Mouse (Mus musculus) activated CD4-positive, CD25-positive, alpha-beta regulatory T cell, adult 4 months (primary cell): Measurements from ENCODE around the gene Mettl23. TPM values are rescaled to one million over a fixed set of nuclear protein-coding genes. Genes with fewer than 3 reads are reported as not detected.
A peak's percentile ranks its signal among the peaks of the same experiment; 100 is the strongest.
"Not testable (repeated sequence)": the region's sequence is repeated elsewhere in the genome, so short reads cannot be mapped to it uniquely, and the experiment has no call there.

Source experiments
- ATAC-seq: one replicate; pipeline ENCODE4 v1.8.0; 2017
- polyA plus RNA-seq, 2 experiments: library from polyadenylated mRNA; unstranded; fragments of 100-300 nt; shearing (Covaris generic); gene quantifications; one replicate each; pipeline ENCODE4 v1.2.1; 2017

Gene Mettl23
- polyA plus RNA-seq, 2 experiments from 2014 or later: 105 to 149 TPM

DNA sequence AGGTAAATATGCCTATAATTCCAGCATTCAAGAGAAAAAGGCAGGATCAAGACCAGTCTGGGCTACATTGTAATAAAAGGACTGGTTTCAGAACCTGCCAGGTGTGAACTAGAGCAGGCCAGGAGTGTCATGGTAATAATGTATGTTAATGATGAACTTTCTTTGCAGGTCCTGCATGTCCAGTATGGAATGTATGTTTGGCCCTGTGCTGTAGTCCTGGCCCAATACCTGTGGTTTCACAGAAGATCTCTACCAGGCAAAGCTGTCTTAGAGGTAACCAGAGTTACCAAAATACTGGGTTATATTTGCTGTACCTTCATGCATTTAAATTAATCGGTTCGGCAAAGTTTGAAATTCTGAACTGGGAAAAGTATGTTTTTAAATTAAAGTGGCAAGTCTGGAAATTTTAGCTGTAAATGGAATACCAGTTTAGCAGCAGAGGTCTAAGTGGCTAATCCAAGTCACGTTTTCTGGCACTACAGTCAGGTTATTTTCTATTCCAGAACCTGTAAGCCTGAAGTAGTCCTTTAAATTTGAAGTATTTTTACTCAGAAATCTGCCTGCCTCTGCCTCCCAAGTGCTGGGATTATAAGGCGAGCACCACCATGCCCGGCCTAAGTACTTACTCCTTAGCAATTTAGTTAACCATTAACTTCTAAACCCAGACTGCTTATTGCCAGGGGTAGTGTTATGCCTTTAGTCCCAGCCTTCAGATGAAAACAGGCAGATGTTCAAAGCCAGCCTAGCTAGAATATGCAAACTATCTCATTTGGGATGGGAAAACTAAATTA lies 5.2 kb downstream of the Mettl23 start:
- ATAC-seq: no peak

DNA sequence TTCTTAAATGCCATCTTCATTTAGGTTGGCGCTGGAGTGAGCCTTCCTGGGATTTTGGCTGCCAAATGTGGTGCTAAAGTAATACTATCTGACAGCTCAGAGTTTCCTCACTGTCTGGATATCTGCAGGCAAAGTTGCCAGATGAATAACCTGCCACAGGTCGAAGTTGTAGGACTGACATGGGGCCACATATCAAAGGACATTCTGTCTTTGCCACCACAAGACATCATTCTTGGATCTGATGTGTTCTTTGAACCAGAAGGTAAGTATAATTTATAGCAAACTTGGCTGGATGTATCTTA lies 5.8 kb downstream of the Mettl23 start:
- ATAC-seq: not testable (repeated sequence)

DNA sequence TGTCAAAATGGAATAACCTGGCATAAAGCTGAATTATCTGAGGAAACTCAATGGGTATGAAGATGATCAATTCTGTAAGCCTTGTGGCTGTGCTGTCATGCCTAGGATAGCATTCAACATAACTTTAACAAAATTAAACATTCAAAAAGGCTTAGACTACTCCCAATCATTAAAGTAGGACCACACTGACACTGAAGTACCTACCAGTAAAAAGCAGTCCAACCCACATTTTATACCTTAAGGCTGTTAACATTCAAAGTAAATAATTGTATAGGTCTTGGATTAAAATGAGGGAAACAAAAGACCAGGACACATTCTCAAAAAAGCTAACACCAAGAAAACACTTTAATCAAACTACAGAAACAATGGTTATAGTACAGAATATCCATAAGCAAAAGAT lies 6.5 kb downstream of the Mettl23 start:
- ATAC-seq: no peak

DNA sequence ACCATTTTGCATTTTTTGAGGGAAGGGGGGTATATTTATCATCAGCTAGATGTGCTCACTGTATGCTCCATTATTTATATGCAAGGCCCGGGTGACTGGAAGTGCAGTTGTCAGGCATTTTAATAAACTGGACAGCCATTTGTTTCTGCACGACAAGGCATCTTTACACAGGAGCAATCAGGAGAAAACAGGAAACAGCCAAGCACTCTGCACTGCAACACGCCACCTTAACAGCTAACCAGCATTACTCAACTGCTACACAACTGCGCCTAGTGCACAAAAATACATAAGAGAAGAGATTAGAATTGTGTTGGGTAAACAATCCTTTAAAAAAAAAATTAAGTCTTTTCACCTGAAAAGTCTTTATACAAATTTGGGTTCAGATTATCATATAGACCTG lies 7.0 kb downstream of the Mettl23 start:
- ATAC-seq: no peak

GRCm38 (mm10) chr11:116850833-116851477 lies 7.9 kb downstream of the Mettl23 start:
- no peak for ATAC-seq

DNA sequence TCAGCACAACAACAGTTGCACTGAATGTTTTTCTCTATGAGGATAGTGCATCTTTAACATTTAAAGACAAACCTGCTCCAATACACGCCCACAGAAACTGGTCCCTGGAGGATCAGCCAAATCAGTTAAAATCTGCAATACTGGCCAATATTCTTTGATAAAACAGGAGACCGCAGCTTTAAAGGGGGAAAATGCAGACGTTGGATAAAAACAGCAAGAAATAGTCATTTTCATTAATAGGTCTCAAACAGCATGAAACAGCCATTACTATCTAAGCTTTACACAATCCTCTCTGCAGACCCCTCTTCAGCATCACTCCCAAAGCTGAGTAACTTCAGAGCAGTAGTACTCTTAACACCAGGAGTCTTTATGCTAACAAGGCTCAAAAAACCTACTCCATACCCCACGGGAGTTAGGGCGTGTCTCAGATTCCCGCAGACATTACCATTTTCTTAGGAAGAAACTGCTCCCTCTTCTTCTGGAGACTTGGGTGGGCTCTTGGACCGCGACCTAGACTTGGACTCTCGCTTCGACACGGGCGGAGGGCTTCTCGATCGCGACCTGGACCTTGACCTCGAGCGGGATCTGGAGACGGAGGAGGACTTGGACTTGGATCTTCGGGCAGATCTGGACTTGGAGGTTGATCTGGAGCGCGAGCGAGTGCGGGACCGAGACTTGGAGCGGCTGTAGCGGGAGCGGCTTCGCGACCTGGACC lies 8.7 kb downstream of the Mettl23 start:
- ATAC-seq: no peak

DNA sequence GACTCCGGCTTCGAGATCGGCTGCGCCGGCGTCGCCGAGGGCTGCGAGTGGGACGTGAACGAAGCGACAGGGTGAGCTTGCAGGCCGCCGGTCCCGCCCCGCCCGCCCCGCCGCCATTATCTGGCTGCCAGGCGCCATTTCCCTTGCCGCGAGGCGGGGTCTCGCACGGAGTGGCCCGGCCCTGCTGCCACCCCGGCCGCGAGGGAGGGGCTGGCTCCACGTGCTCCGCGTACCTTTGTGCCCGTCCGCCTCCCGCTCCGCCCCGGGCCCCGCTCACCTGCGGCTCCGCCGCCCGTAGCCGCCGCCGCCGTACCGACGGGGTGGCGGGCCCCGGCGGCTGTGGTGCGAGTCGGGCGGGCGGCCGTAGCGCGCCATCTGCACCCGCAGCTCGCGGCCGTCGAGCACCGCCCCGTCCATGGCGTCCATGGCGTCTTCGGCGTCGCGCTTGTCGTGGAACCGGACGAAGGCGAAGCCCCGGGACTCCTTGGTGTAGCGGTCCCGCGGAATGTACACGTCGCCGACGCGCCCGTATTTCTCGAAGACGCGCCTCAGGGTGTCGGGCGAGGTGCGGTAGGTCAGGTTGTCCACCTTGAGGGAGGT lies 9.3 kb downstream of the Mettl23 start, which contains the start of gene Mfsd11:
Gene Mfsd11, plus strand, starts transcription at position 150 of the 600 bp plus-strand sequence.
- ATAC-seq: peak; percentile 47

- peak; percentile 62 for ATAC-seq
These were observed 9.9 kb downstream of the Mettl23 start, which contains the start of gene Srsf2 for GRCm38 (mm10) chr11:116852891-116853511. Gene Srsf2 (minus strand): TSS chr11:116853094.

GRCm38 (mm10) chr11:116853512-116853928 lies 10.4 kb downstream of the Mettl23 start:
- ATAC-seq: peak; percentile 69

DNA sequence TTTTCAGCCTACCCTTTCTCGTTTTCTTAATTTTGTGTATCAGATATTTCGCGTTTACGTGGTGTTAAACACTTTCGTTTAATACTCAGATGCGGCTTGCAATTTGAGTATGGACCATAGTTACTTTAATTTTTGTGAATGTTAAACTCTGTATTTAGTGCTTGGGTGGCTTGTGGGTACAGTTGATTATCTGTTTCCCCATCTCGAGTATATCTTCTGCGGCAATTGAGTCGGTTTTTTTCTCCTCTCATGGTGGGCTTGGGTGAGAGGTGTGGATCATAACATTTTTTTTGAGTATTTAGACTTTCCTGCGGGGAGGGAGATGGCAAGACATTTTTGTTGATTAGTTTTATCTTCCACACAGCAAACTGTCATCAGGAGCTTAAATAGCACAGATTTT lies 11.2 kb downstream of the Mettl23 start:
- ATAC-seq: no peak

DNA sequence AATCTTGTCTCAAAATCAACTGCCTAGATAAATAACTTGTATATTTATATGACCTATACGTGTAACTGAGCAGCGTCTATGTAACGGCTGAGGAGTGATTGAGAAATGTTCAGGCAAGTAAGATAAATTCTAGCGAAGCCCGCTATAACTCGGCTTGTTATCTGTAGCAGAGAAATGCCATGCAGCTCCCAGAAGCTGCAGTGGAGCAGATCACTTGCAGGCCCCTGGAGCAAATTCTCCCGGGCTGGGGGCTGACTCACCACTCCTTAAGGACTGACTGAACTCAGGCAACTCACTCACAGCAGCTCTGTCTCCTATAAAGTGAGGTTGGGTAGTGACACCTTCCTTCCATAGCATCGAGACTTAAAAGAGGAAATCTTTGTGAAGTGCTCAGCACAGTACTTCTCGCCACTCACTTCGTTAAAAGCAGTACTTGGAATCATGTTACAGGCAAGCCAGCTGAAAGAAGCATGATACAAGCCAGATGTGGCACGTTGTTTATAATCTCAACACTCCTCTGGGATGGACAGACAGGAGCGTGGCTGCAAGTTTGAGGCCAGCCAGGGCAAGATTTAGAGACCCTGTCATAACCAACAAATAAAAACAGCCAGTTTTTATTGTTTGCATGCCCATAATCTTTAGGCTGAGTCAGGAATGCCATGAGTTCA lies 14.2 kb downstream of the Mettl23 start:
- ATAC-seq: no peak

DNA sequence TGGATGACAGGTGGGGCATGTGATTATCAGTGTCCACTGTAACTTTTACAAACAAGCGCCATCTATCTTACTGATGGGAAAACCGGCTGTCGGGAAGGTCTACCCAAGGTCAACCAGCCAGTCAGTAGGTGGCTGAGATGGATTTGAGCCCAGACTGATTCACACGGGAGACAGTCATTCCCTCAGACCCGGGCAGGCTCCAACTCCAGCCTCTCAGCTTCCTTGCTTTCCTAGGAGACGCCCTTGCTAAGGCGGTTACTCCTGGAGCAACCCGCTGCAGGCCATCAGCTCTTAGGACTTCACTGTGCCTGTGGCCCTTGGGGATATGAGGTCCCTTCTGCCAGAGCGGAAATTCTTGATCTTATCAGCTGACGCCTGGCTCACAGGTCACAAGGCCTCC lies 21.4 kb downstream of the Mettl23 start:
- ATAC-seq: no peak

GRCm38 (mm10) chr11:116865945-116866585 lies 23.0 kb downstream of the Mettl23 start:
- ATAC-seq: no peak

DNA sequence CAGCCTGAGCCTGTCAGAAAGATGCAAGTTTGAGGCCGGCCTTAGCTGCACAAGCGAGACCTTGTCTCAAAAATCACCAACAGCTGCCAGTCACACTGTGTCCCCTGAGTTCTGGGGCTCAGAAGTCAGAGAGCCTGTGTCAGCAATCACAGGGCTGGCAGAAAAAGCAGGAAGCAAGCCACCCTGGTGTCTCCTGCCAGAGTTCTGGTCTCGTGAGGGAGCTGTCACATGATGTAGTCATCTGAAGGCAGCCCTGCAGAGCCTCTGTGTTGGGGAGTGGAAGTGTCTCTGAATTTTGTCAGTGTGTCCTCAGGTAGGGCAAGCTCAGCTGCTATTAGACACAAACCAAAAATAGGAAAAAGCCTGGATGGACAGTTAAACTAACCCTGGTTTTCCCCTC lies 25.1 kb downstream of the Mettl23 start:
- ATAC-seq: no peak

DNA sequence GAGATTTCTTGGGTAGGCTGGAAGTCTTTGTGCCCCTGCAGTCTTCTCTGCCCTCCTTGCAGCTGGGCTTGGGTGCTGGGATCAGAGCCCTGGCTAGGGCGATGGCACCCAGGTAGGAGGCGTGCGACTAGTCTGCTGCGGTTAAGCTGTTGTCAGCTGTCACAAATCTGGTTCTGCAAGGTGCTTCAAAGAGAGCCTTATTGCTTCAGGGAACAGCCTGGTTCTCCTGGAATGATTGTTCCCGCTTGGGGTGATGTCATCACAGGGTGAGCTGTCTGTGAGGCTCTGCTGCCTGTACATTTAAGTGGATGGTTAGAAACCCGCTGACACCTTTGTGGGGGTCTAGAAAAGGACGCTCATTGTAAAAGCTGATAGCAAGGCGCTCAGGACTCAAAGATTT lies 26.1 kb downstream of the Mettl23 start:
- no peak for ATAC-seq

DNA sequence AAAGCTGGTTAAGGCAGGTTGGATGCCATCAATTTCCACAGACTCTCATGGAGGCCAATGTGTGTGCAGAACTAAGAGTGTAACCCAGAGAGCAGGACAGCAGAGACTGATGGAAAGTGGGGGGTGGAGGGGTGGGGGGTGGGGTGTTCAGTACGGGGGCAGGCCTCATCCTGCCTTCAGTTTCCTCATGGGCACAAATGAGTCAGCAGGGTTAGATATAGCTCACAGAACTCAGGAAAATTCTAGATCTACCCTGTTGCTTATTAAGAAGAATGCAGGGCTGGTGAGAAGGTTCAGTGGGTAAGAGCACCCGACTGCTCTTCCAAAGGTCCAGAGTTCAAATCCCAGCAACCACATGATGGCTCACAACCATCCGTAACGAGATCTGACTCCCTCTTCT lies 26.6 kb downstream of the Mettl23 start:
- no peak for ATAC-seq

DNA sequence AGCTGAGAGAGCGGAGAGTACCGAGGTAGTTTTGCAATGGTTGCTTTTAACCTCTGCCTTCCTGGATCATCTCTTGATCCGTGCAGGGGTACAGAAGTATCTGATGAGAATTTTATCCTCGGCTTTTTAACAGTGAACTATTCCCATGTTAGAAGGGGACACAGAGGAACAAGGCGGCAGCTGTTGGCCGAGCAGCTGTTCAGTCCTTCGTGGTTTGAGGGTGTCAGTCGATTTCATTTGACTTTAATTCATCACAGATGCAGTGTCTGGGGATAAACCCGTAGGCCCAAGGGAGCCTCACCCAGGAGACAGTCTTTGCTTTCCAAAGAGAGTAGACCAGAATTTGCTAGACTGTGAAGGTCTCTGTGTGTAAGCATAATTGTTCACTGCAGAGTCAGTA lies 28.5 kb downstream of the Mettl23 start:
- no peak for ATAC-seq

GRCm38 (mm10) chr11:116873987-116874386 lies 30.9 kb downstream of the Mettl23 start:
- no peak for ATAC-seq

DNA sequence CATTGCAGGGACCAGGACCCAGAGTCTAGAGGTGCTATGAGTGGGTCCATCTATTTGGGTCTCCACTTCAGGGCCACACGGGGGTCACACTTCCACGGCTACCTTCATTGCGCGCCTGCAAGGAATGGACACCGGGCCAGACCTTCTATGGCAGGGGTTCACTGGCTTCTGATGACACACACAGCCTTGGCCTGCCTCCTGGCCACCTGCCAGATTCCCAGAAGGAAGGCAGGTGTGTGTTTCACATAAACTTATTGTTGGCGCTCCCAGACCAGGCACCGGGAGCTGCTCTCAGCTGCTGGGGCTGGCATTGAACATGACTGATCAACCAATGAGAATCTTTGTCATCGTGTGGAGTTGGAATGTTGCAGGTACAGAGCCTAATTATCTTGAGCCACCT lies 35.4 kb downstream of the Mettl23 start:
- ATAC-seq: no peak

DNA sequence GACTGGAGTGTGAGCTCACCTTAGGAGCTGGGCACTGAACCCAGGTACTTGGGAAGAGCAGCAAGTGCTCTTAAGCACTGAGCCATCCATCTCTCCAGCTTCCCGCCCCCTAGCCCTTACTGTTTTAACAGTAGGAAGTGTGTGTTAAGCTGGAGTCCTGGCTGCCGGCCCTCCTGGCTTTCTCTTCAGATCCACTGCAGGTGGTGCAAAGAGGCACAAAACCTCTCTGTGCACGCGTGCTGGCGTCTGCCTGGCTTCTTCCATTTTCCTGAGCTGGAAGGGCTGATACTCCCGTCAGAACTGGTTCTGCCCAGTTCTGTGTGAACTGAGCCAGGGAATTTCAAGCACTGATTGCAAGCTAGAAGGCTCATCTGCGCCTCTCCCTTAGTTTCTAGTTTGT lies 37.8 kb downstream of the Mettl23 start:
- ATAC-seq: no peak

GRCm38 (mm10) chr11:116881440-116881839 lies 38.4 kb downstream of the Mettl23 start:
- ATAC-seq: no peak

GRCm38 (mm10) chr11:116882446-116882845 lies 39.4 kb downstream of the Mettl23 start:
- no peak for ATAC-seq
